Mouse (Mus musculus) midbrain, embryonic 12.5 days (tissue): Measurements from ENCODE around the gene Mfsd8. TPM values are rescaled to one million over a fixed set of nuclear protein-coding genes. Genes with fewer than 3 reads are reported as not detected.
"Not testable (repeated sequence)": the region's sequence is repeated elsewhere in the genome, so short reads cannot be mapped to it uniquely, and the experiment has no call there.

Experiments
- ATAC-seq: fragments of 200-750 bp; cut with Nextera tagmentation; 2 replicates; pipeline ENCODE4 v1.8.0; 2017; ENCODE audit warnings: low read depth, moderate TSS enrichment, moderate library complexity; ENCODE audit not compliant: low FRiP score
- H3K27ac ChIP-seq: fragments of 300-500 bp; sonication (generic); replicated peaks from 2 replicates; pipeline ENCODE4 v1.5.1; 2016; ENCODE audit warnings: mild to moderate bottlenecking
- H3K27me3 ChIP-seq: fragments of 300-500 bp; sonication (generic); 2 replicates; pipeline ENCODE4 v1.6.1; 2016; ENCODE audit warnings: mild to moderate bottlenecking
- H3K36me3 ChIP-seq: fragments of 300-500 bp; sonication (generic); 2 replicates; pipeline ENCODE4 v1.6.1; 2016
- H3K4me1 ChIP-seq: fragments of 300-500 bp; sonication (generic); 2 replicates; pipeline ENCODE4 v1.6.1; 2016
- H3K4me2 ChIP-seq: fragments of 300-500 bp; sonication (generic); replicated peaks from 2 replicates; pipeline ENCODE4 v1.6.1; 2016; ENCODE audit warnings: mild to moderate bottlenecking, moderate library complexity
- H3K4me3 ChIP-seq: fragments of 300-500 bp; sonication (generic); 2 replicates; pipeline ENCODE4 v1.5.1; 2016; ENCODE audit warnings: mild to moderate bottlenecking
- H3K9ac ChIP-seq: fragments of 300-500 bp; sonication (generic); replicated peaks from 2 replicates; pipeline ENCODE4 v1.6.1; 2016; ENCODE audit warnings: mild to moderate bottlenecking, moderate library complexity
- H3K9me3 ChIP-seq: fragments of 300-500 bp; sonication (generic); 2 replicates; pipeline ENCODE4 v1.6.1; 2016; ENCODE audit warnings: mild to moderate bottlenecking
- WGBS: fragments of 180-500 bp; shearing (Covaris S2); methylation state at CpG from one replicate; pipeline ENCODE4 v1.1.7; 2016; 5-methylcytosine and 5-hydroxymethylcytosine counted together
- polyA plus RNA-seq: library from polyadenylated mRNA; unstranded; fragments of >200 nt; fragmentation: Nextera tagmentation; extraction: Ambion mirVana; gene quantifications from 2 replicates; pipeline ENCODE4 v1.2.1, GENCODE M21; 2016

The Mfsd8 gene
- 9.7 and 10.8 TPM in 2 replicates for polyA plus RNA-seq

- H3K9me3 ChIP-seq, H3K27me3 ChIP-seq, H3K36me3 ChIP-seq, H3K4me1 ChIP-seq: not testable (repeated sequence)
- peak; percentile 99 for ATAC-seq
- WGBS: under 1% methylated on average over 38 of the region's 39 CpGs
- Histone ChIP-seq H3K27ac (peak within 1 kb of the TSS; percentile 80), H3K4me2 (peak within 1 kb of the TSS; percentile 62), H3K9ac (peak within 1 kb of the TSS; percentile 61), H3K4me3 (peak within 1 kb of the TSS; percentile 51)
Observed at GRCm38 (mm10) chr3:40846473-40846956, at the start of gene Mfsd8. Gene Mfsd8, minus strand, starts transcription at chr3:40846886.

- Histone ChIP-seq H3K4me2 (peak overlapping the region; percentile 73), H3K4me3 (peak overlapping the region; percentile 48), H3K9ac (peak overlapping the region; percentile 55)
- not testable (repeated sequence) for H3K9me3 ChIP-seq, H3K27me3 ChIP-seq, ATAC-seq, H3K4me1 ChIP-seq, H3K36me3 ChIP-seq, H3K27ac ChIP-seq
- 2% methylated on average over 18 of the region's 24 CpGs for WGBS
Observed at GRCm38 (mm10) chr3:40894336-40894735, 47.6 kb upstream of the Mfsd8 start.

GRCm38 (mm10) chr3:40893816-40894258 is 47.2 kb upstream of the Mfsd8 start:
- H3K4me2 ChIP-seq: peak overlapping the region; percentile 73
- not testable (repeated sequence) for H3K4me1 ChIP-seq, H3K9me3 ChIP-seq, H3K36me3 ChIP-seq, H3K27me3 ChIP-seq
- ATAC-seq: peak; percentile 99
- H3K27ac ChIP-seq: peak overlapping the region; percentile 61
- peak overlapping the region; percentile 59 for H3K9ac ChIP-seq
- H3K4me3 ChIP-seq: peak overlapping the region; percentile 48
- WGBS: 0% methylated on average over 38 of the region's 38 CpGs

GRCm38 (mm10) chr3:40853123-40853738 is 6.5 kb upstream of the Mfsd8 start:
- not testable (repeated sequence) for H3K4me1 ChIP-seq, H3K4me3 ChIP-seq, H3K36me3 ChIP-seq, H3K9ac ChIP-seq, H3K27ac ChIP-seq, H3K4me2 ChIP-seq, ATAC-seq, H3K27me3 ChIP-seq, H3K9me3 ChIP-seq
- WGBS: 86% methylated on average over 3 of the region's 3 CpGs

- not testable (repeated sequence) for H3K27me3 ChIP-seq, H3K27ac ChIP-seq, H3K4me1 ChIP-seq, ATAC-seq, H3K36me3 ChIP-seq, H3K4me2 ChIP-seq, H3K9me3 ChIP-seq, H3K9ac ChIP-seq, H3K4me3 ChIP-seq
- WGBS: 95% methylated on average over 2 of the region's 2 CpGs
Observed at GRCm38 (mm10) chr3:40847936-40848335, 1.2 kb upstream of the Mfsd8 start.

- peak overlapping the region; percentile 62 for H3K4me2 ChIP-seq
- not testable (repeated sequence) for ATAC-seq, H3K36me3 ChIP-seq, H3K4me1 ChIP-seq, H3K27me3 ChIP-seq, H3K9me3 ChIP-seq
- peak overlapping the region; percentile 51 for H3K4me3 ChIP-seq
- peak overlapping the region; percentile 43 for H3K27ac ChIP-seq
- peak overlapping the region; percentile 61 for H3K9ac ChIP-seq
- 1% methylated on average over 17 of the region's 21 CpGs for WGBS
Observed at GRCm38 (mm10) chr3:40847018-40847417, 332 bp upstream of the Mfsd8 start.

GRCm38 (mm10) chr3:40846957-40847017 is 101 bp upstream of the Mfsd8 start, which contains the start of gene Abhd18:
Gene Abhd18, plus strand, starts transcription at chr3:40846970.
- Histone ChIP-seq H3K9ac (peak within 1 kb of the TSS; percentile 61), H3K4me3 (peak within 1 kb of the TSS; percentile 51), H3K4me2 (peak within 1 kb of the TSS; percentile 62), H3K27ac (peak within 1 kb of the TSS; percentile 80)
- not testable (repeated sequence) for H3K4me1 ChIP-seq, H3K9me3 ChIP-seq, ATAC-seq, H3K36me3 ChIP-seq, H3K27me3 ChIP-seq
- WGBS: no CpG with 5 or more reads among the region's 4 CpGs

- not testable (repeated sequence) for H3K27ac ChIP-seq, H3K27me3 ChIP-seq, ATAC-seq, H3K36me3 ChIP-seq, H3K4me1 ChIP-seq, H3K9me3 ChIP-seq
- Histone ChIP-seq H3K4me3 (peak overlapping the region; percentile 51; the same call in 1 of the 2 replicates), H3K4me2 (peak overlapping the region; percentile 56), H3K9ac (peak overlapping the region; percentile 28; the same call in 1 of the 2 replicates)
- WGBS: 82% methylated on average over 5 of the region's 6 CpGs
Observed at GRCm38 (mm10) chr3:40845521-40845920, 1.2 kb downstream of the Mfsd8 start.

GRCm38 (mm10) chr3:40813275-40813674 is 33.4 kb downstream of the Mfsd8 start:
- H3K4me2 ChIP-seq: no peak overlapping the region
- H3K9me3 ChIP-seq: no peaks in the 10 kb centered on the region
- no peak overlapping the region for H3K9ac ChIP-seq
- no peaks in the 10 kb centered on the region for H3K4me1 ChIP-seq
- ATAC-seq: no peak
- 94% methylated on average over 2 of the region's 2 CpGs for WGBS
- no peak overlapping the region for H3K4me3 ChIP-seq
- H3K36me3 ChIP-seq: peaks cover 61% of the 10 kb centered on the region
- no peaks in the 10 kb centered on the region for H3K27me3 ChIP-seq
- no peak overlapping the region for H3K27ac ChIP-seq

- Histone ChIP-seq H3K4me1 (no peaks in the 10 kb centered on the region), H3K27me3 (no peaks in the 10 kb centered on the region), H3K4me3 (no peak overlapping the region), H3K27ac (no peak overlapping the region), H3K9ac (no peak overlapping the region), H3K36me3 (peaks cover 54% of the 10 kb centered on the region), H3K9me3 (no peaks in the 10 kb centered on the region), H3K4me2 (no peak overlapping the region)
- ATAC-seq: no peak
- WGBS: 66% methylated on average over 2 of the region's 2 CpGs
Observed at GRCm38 (mm10) chr3:40809894-40810293, 36.8 kb downstream of the Mfsd8 start.

- peaks cover 48% of the 10 kb centered on the region for H3K36me3 ChIP-seq
- H3K4me1 ChIP-seq: no peaks in the 10 kb centered on the region
- no peak overlapping the region for H3K27ac ChIP-seq
- H3K27me3 ChIP-seq: no peaks in the 10 kb centered on the region
- H3K4me3 ChIP-seq: no peak overlapping the region
- no peak overlapping the region for H3K4me2 ChIP-seq
- H3K9ac ChIP-seq: no peak overlapping the region
- no peak for ATAC-seq
- no peaks in the 10 kb centered on the region for H3K9me3 ChIP-seq
- 95% methylated on average over 10 of the region's 10 CpGs for WGBS
Observed at GRCm38 (mm10) chr3:40808686-40809085, 38.0 kb downstream of the Mfsd8 start.

GRCm38 (mm10) chr3:40806871-40807270 is 39.8 kb downstream of the Mfsd8 start:
- Histone ChIP-seq H3K9ac (no peak overlapping the region), H3K4me3 (no peak overlapping the region), H3K27ac (no peak overlapping the region), H3K4me2 (no peak overlapping the region), H3K36me3 (peaks cover 44% of the 10 kb centered on the region), H3K27me3 (no peaks in the 10 kb centered on the region), H3K9me3 (no peaks in the 10 kb centered on the region), H3K4me1 (no peaks in the 10 kb centered on the region; the same call in 1 of the 2 replicates)
- 76% methylated on average over 2 of the region's 2 CpGs for WGBS
- no peak for ATAC-seq

- H3K4me1 ChIP-seq: peaks cover 11% of the 10 kb centered on the region
- peak; percentile 86 for ATAC-seq
- 0% methylated on average over 28 of the region's 37 CpGs for WGBS
- H3K4me3 ChIP-seq: peak overlapping the region; percentile 89
- no peaks in the 10 kb centered on the region for H3K27me3 ChIP-seq
- H3K4me2 ChIP-seq: peak overlapping the region; percentile 91
- peaks cover 16% of the 10 kb centered on the region for H3K36me3 ChIP-seq
- peak overlapping the region; percentile 87 for H3K9ac ChIP-seq
- H3K9me3 ChIP-seq: no peaks in the 10 kb centered on the region
- H3K27ac ChIP-seq: peak overlapping the region; percentile 52
Observed at GRCm38 (mm10) chr3:40800373-40800823, 46.3 kb downstream of the Mfsd8 start.
